Mouse (Mus musculus): Measurements from ENCODE around the gene Smim13. TPM values are rescaled to one million over a fixed set of nuclear protein-coding genes. Genes with fewer than 3 reads are reported as not detected.
A peak's percentile ranks its signal among the peaks of the same experiment; 100 is the strongest.
"Not testable (repeated sequence)": the region's sequence is repeated elsewhere in the genome, so short reads cannot be mapped to it uniquely, and the experiment has no call there.

Smim13 gene
- total RNA-seq (2021), result 10 to 100 TPM; 21.9 to 22.8 TPM
- long read RNA-seq, experiment 1, full-length matches to known transcripts, result 38 of 48 reads
- long read RNA-seq, experiment 1, partial matches to known transcripts, result 0 of 48 reads
- long read RNA-seq, experiment 1, other reads (novel, unspliced or antisense), result 10 of 48 reads
- long read RNA-seq, experiment 2, full-length matches to known transcripts, result 54 of 64 reads
- long read RNA-seq, experiment 2, partial matches to known transcripts, result 7 of 64 reads
- long read RNA-seq, experiment 2, other reads (novel, unspliced or antisense), result 3 of 64 reads

GRCm38 (mm10) chr13:41249538-41250317 is at the start of gene Smim13:
Gene Smim13, plus strand, starts transcription at chr13:41249844.
- peak; percentile 77 to 91 for DNase-seq (ENCODE audit: low spot score in 2 of 2)

- DNase-seq (ENCODE audit: low spot score in 2 of 2), result no peak
Measured at GRCm38 (mm10) chr13:41200861-41201260, 48.8 kb upstream of the Smim13 start.

GRCm38 (mm10) chr13:41203289-41203688 is 46.4 kb upstream of the Smim13 start:
- no peak for DNase-seq (ENCODE audit: low spot score in 2 of 2)

GRCm38 (mm10) chr13:41203691-41204090 is 46.0 kb upstream of the Smim13 start:
- no peak for DNase-seq (ENCODE audit: low spot score in 2 of 2)

DNA sequence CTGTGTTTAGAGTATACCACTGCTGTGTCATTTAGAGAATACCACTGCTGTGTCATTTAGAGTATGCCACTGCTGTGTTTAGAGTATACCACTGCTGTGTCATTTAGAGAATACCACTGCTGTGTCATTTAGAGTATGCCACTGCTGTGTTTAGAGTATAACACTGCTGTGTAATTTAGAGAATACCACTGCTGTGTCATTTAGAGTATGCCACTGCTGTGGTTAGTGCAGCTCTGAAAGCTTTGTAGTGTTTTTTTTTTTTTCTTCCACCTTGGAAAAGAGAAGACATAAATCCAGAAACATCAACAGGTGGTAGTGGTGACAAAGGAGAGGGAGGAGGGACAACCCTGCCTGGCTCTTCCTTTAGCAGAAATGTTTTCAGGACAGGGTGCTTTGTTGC is 44.1 kb upstream of the Smim13 start:
- DNase-seq (ENCODE audit: low spot score in 2 of 2), result not testable (repeated sequence)

DNA sequence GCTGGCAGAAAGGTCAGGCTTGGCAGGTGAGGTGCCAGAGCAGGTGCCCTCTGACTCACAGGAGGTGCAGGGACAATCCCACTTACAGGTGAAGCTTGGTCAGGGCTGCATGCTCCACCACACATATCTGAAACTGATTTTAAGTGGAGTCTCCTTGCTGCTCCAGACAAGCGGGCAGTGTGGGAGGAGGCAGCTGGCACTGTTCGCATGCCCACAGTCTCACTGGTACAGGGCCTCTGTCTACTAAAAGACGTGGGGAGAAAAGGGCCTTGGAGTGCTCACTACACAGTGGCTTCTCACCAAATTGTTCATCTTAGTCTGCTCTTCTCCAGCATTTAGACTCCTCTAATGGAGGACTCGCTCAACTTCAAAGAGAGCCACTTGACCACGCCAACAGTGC is 43.4 kb upstream of the Smim13 start:
- no peak for DNase-seq (ENCODE audit: low spot score in 2 of 2)

DNA sequence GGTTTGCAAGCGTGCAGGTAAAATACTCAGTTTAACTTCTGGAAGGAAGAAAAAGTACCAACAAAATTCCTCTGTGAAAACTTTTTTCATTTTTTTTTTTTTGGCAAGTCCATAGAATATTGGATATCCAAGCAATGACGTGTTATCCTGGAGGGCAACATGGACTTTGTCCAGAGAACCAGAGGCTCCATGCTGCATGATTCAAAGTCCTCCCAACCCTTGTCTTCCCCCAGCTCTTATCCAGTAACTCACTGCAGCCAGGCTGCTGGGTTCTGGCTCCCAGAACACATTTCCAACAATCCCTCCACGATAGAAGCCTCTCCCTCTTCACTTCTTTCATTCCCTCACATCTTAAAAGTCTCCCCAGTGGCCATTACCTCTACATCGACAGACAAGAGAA is 38.4 kb upstream of the Smim13 start:
- DNase-seq (ENCODE audit: low spot score in 2 of 2), result no peak

DNA sequence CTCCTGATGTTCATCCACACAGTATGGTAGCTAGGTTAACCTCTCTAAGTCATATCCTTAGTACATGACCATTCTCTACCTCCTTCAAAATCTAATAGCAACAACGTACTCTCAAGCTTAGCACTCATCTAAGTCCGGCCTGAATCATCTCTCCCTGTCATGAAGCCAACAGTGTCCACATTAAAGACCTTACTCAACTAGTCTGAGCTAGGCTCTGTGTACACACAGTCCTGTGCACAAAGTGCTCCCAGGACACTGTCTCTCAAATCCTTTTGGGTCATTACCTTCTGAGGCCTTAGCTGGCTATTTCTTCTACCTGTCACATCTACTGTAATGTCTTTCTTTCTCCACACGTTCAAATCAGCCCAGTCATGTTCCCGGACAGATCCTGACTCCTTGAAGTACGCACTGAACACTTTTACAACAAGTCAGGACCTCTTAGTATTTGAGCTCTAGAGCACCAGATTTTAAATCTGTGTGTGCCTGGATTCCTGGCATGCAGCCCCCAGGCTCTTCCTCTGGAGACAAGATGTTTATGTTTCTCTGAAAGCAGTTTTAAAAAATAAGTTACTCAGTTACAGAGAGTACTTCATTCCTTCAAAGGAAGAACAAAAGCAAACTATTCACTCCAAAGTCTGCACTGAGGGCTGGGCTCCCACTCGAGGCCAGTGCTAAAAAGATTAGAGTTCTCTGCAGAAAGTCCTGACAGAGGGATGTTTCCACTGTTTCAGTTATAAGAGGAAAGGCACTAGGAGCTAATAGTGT is 36.9 kb upstream of the Smim13 start:
- DNase-seq (ENCODE audit: low spot score in 2 of 2), result no peak

DNA sequence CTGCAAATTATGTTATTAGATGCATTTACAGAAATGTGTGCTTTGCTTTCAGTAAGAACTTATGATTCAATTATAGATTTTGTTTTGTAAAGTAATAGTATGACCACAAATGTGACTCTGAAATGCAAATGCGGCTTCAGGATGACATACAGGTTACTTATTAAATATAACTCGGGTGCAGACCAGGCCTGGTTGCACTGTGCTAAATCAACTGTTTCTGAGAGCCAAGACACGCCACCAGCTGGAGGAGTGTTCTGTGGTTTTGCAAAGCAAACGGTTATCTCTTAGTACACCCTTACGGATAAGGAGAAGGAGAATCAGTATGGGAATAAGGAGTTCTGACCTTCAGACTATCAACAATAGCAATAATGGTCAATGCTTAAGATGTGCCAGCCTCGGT is 34.0 kb upstream of the Smim13 start:
- no peak for DNase-seq (ENCODE audit: low spot score in 2 of 2)

DNA sequence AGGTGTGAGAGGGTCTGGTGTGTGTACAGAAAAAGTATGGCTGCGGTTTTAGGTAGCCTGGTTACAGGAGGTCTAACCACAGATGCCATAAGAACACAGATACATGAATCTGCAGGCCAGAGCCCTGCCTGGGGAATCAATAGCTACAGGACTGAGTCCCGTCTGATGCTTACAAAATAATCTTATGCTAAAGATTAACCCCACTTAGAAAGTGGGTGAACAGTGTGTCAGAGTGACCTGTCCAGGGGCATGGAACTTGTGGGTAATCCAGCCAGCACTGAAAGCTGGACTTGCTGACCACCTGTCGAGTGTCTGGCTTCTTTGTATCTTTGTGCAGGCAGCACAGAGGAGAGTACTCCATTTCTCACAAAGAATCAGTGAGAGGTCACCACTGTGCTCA is 33.4 kb upstream of the Smim13 start:
- DNase-seq (ENCODE audit: low spot score in 2 of 2), result no peak

GRCm38 (mm10) chr13:41219056-41219455 is 30.6 kb upstream of the Smim13 start:
- no peak for DNase-seq (ENCODE audit: low spot score in 2 of 2)

DNA sequence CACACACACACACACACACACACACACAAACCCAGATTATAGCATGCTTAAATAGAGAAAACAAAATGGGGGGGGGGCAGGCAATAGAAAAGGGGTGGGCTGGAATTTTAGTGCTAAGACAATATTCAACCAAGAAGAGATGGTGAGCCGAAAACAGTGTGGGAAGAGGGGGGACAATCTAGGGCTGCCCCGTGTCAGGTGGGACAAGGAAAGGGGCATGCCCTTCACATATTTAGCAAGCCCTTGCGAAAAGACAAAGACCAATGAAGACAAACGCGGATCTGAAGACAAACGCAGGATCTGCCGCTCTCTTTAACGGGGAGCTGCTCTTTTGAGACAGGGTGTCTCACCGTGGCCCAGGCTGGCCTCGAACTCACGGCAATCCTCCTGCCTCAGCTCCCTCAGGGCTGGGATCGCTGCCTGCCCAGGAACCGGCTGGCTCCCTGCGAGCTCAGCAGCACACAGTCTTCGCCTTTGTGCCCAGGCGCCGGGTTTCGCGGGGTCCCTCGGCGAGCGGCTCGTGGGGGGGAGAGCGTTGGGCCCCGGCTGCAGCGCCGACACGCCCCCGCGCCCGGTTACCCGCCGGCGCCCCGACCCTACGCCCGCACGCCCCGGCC is 29.8 kb upstream of the Smim13 start:
- DNase-seq (ENCODE audit: low spot score in 2 of 2), result no peak

GRCm38 (mm10) chr13:41220304-41220834 is 29.3 kb upstream of the Smim13 start, which contains the start of gene Elovl2:
Gene Elovl2, minus strand, starts transcription at chr13:41220405.
- peak; percentile 59 to 76 for DNase-seq (ENCODE audit: low spot score in 2 of 2)

DNA sequence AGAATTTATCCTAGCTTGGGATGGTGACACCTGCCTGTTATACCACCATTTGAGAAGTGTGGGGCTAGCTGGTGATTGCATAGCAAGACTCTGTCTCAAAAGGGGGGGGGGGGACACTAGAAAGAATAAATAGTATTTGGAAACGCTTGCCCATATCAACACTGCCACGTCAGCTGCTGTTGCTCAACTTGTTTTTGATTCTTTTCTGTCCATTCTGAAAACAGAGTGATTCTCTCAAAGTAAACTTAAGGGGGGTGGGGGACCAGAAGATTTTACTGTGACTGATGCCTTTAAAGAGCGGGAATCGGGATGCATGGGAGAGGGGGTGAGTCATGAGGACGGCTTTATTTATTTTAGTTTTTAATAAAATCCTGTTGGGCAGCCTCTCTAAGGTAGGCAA is 23.1 kb upstream of the Smim13 start:
- no peak for DNase-seq (ENCODE audit: low spot score in 2 of 2)

- DNase-seq (ENCODE audit: low spot score in 2 of 2), result no peak
Measured at GRCm38 (mm10) chr13:41228060-41228459, 21.6 kb upstream of the Smim13 start.

- no peak for DNase-seq (ENCODE audit: low spot score in 2 of 2)
Measured at GRCm38 (mm10) chr13:41230256-41230655, 19.4 kb upstream of the Smim13 start.

- DNase-seq (ENCODE audit: low spot score in 2 of 2), result no peak
Measured at GRCm38 (mm10) chr13:41231389-41231983, 18.2 kb upstream of the Smim13 start.

DNA sequence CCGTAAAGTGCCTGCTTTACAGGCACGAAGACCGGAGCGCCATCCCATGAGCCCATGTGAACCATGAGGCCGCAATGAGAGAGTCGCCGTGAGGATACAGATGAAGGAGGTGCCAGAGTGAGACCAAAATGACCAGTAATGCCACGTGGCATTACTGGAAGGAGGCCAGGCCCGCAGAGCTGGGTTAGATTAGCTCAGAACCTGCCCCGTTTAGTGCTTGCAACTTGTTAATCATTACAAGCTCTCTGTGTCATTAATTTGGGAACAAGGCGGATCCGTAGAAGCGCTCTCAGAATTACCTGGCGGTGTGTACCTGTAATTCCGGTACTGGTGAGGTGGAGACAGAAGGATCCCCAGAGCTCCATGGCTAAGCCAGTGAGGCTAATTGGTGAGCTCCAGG is 17.4 kb upstream of the Smim13 start:
- no peak for DNase-seq (ENCODE audit: low spot score in 2 of 2)

DNA sequence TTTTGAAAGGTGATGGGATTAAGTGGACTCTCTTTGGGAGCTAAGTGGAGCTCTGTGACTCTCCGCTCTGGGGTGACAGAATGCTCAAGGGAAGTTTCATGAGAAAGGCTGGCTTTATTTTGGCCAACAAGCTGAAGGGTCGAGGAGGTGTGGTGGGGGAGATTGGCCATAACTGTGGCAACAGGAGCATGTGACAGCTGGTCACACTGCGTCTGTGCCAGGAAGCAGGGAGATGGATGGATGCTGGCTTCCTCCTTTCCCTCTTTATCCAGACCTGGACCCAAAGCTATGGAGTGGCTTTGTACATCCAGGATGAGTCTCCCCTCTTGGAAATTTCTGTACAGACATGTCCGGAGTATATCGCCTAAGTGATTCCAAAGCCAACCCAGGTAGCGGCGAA is 16.4 kb upstream of the Smim13 start:
- no peak for DNase-seq (ENCODE audit: low spot score in 2 of 2)

GRCm38 (mm10) chr13:41235181-41235580 is 14.5 kb upstream of the Smim13 start:
- DNase-seq (ENCODE audit: low spot score in 2 of 2), result no peak

Measured in gastrocnemius, postnatal 4 days (tissue).